In the genomic region with DNA sequence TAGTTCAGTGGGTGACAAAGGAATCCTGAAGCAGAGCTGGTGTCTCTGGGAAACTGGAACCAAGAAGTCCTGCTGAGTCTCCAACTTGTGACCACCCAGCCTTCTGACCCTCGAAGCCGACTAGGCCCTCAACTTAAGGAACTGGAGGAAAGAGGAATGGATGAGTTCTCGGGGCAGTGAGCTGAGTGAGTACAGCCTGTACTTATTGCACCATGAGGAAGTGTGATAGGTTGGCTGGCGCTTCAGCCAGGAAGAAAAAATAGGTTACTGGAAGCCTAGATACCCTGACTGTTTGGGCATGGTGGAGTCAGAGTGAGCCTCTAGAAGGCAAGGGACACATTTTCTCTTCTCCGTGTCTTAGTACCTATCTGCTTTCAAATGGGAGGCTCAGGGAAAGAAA, we compare ENCODE assay signal across 18 mouse cellular contexts. TPM values are rescaled to one million over a fixed set of nuclear protein-coding genes. Genes with fewer than 3 reads are reported as not detected.
A peak's percentile ranks its signal among the peaks of the same experiment; 100 is the strongest.
DNase-seq lines count a peak whose midpoint lies in the region; ATAC-seq lines count a peak whose summit lies in the region.
"Had no signal": no experiment of that assay in that cellular context is flagged by ENCODE, and none has a peak within 500 bp of the region (broad histone marks: within the 10 kb centered on the region; RNA-seq: fewer than 3 reads in every experiment).

No protein-coding gene starts in this region.

- no peak overlapping the region for H3K4me2 ChIP-seq in heart, embryonic 12.5 days
- H3K4me2 ChIP-seq: midbrain, embryonic 11.5 days had no signal

- no peaks in the 10 kb centered on the region for H3K36me3 ChIP-seq in heart, embryonic 12.5 days

- no peaks in the 10 kb centered on the region for H3K9me3 ChIP-seq in heart, embryonic 12.5 days (replicated peaks)

- H3K4me1 ChIP-seq in heart, embryonic 12.5 days (replicated peaks): peaks cover 7% of the 10 kb centered on the region; the same call in 1 of the 2 replicates

- no peak overlapping the region for H3K4me3 ChIP-seq in heart, embryonic 12.5 days

- no peak overlapping the region for H3K27ac ChIP-seq in heart, embryonic 12.5 days (ENCODE audit: poor library complexity, severe bottlenecking)
- H3K27ac ChIP-seq: hindbrain, postnatal 0 days; liver, embryonic 14.5 days; stomach, postnatal 0 days had no signal

- ATAC-seq in heart, embryonic 12.5 days (ENCODE audit: insufficient number of reproducible peaks, low FRiP score): no peak
- ATAC-seq: hindbrain, postnatal 0 days; Patski had no signal

- no peaks in the 10 kb centered on the region for H3K27me3 ChIP-seq in heart, embryonic 12.5 days (replicated peaks)
- H3K27me3 ChIP-seq: Patski had no signal

- 78% methylated on average over 5 of the region's 5 CpGs for WGBS in heart, embryonic 12.5 days

- no peak overlapping the region for H3K9ac ChIP-seq in heart, embryonic 12.5 days
- H3K9ac ChIP-seq: liver, embryonic 14.5 days had no signal

- peak; percentile 13 to 56 for DNase-seq in adrenal gland, adult (ENCODE audit: inconsistent age in 2 of 2, low spot score in 1 of 2)
- DNase-seq in adrenal gland, adult 2 months: no peak
- peak; percentile 9 to 19 for DNase-seq in heart, adult 9 months (ENCODE audit: low spot score in 2 of 2)
- DNase-seq in lung, postnatal 36 days: peak; percentile 49
- DNase-seq in lung, postnatal 10 days: no peak
- no peak for DNase-seq in cerebellum, postnatal 10 days
- DNase-seq in frontal cortex, postnatal 36 days (ENCODE audit: low spot score in 2 of 2): no peak
- DNase-seq: cerebellum, adult 2 months; kidney, adult 2 months; kidney, postnatal 4 days; layer of hippocampus, postnatal 36 days; thymus, postnatal 4 days had no signal

RNA-seq across cellular contexts. Expression of a gene that starts 3.4 kb away (rescaled TPM):
- 10 to 100 TPM; 26.8 to 29.9 TPM for total RNA-seq in adrenal gland, adult 2 months (2021)
- 13.0 and 15.4 TPM in 2 replicates for polyA plus RNA-seq in adrenal gland, adult 2 months (2012; rRNA removed)
- 6.4 and 7.0 TPM in 2 replicates for polyA plus RNA-seq in heart, embryonic 12.5 days (2016; fragmentation: Nextera tagmentation; extraction: Ambion mirVana)

Comparison
In these comparisons a context has a peak if more than half of its experiments do, and no peak if none do; other contexts are left out.
1. DNase-seq: peak in adrenal gland, adult (2 of 2), heart, adult 9 months (2 of 2) and lung, postnatal 36 days (single experiment); none in adrenal gland, adult 2 months (single experiment), lung, postnatal 10 days (single experiment), cerebellum, postnatal 10 days (0 of 2) and frontal cortex, postnatal 36 days (0 of 2).